Mouse (Mus musculus) erythroblast, embryonic 14.5 days (primary cell): Measurements from ENCODE around the gene Slc22a7. TPM values are rescaled to one million over a fixed set of nuclear protein-coding genes. Genes with fewer than 3 reads are reported as not detected.

Experiments
- H3K27me3 ChIP-seq: 2 replicates; pipeline ENCODE4 v1.6.1; 2012; ENCODE audit warnings: inconsistent platforms; ENCODE audit not compliant: control insufficient read depth
- H3K36me3 ChIP-seq: 2 replicates; pipeline ENCODE4 v1.6.1; 2012; ENCODE audit warnings: mild to moderate bottlenecking, inconsistent platforms; ENCODE audit not compliant: control insufficient read depth
- H3K4me1 ChIP-seq: 2 replicates; pipeline ENCODE4 v1.6.1; 2012; ENCODE audit warnings: inconsistent platforms; ENCODE audit not compliant: control insufficient read depth
- H3K4me3 ChIP-seq: replicated peaks from 2 replicates; pipeline ENCODE3; 2012; ENCODE audit warnings: moderate library complexity, mild to moderate bottlenecking, inconsistent platforms
- H3K9me3 ChIP-seq: 2 replicates; pipeline ENCODE4 v1.6.1; 2012; ENCODE audit warnings: low read length, inconsistent platforms, mixed read lengths; ENCODE audit not compliant: control insufficient read depth
- GATA1 ChIP-seq: IDR thresholded peaks from 2 replicates; pipeline ENCODE4 v1.6.1; 2012; ENCODE audit warnings: low read length, inconsistent platforms, mixed read lengths
- TAL1 ChIP-seq: IDR thresholded peaks from 3 replicates; pipeline ENCODE4 v1.6.1; 2012; ENCODE audit warnings: low read length, inconsistent platforms, mixed read lengths
- polyA plus RNA-seq: library from polyadenylated mRNA; stranded (reverse); fragments of >175 nt; gene quantifications from 2 replicates; pipeline ENCODE4 v1.2.3, GENCODE M21; 2012

Slc22a7 gene
- not detected in 2 replicates for polyA plus RNA-seq

- TF ChIP-seq TAL1 (no peak), GATA1 (no peak)
- Histone ChIP-seq H3K27me3 (peaks cover 19% of the 10 kb centered on the region), H3K9me3 (no peaks in the 10 kb centered on the region)
These were observed at the start of gene Slc22a7 for GRCm38 (mm10) chr17:46438298-46438873. TSS of gene Slc22a7 (minus strand) at chr17:46438457.

GRCm38 (mm10) chr17:46487431-46487830 is 49.2 kb upstream of the Slc22a7 start, which contains the start of gene Ttbk1:
TSS of gene Ttbk1 (minus strand) at chr17:46487675.
- no peak within 1 kb of the TSS for H3K4me3 ChIP-seq
- peaks cover 74% of the 10 kb centered on the region for H3K27me3 ChIP-seq
- H3K36me3 ChIP-seq: no peaks in the 10 kb centered on the region
- H3K4me1 ChIP-seq: no peaks in the 10 kb centered on the region
- H3K9me3 ChIP-seq: peaks cover 3% of the 10 kb centered on the region; the same call in 1 of the 2 replicates
- TF ChIP-seq TAL1 (no peak), GATA1 (no peak)

More at GRCm38 (mm10) chr17:46438298-46438873, at the start of gene Slc22a7:
- no peak within 1 kb of the TSS for H3K4me3 ChIP-seq
- H3K4me1 ChIP-seq: no peaks in the 10 kb centered on the region
- no peaks in the 10 kb centered on the region for H3K36me3 ChIP-seq

- H3K27me3 ChIP-seq: peaks cover 74% of the 10 kb centered on the region
- no peaks in the 10 kb centered on the region for H3K4me1 ChIP-seq
- no peak overlapping the region for H3K4me3 ChIP-seq
- TF ChIP-seq GATA1 (no peak), TAL1 (no peak)
- peaks cover 3% of the 10 kb centered on the region; the same call in 1 of the 2 replicates for H3K9me3 ChIP-seq
- H3K36me3 ChIP-seq: no peaks in the 10 kb centered on the region
These were observed 48.7 kb upstream of the Slc22a7 start for GRCm38 (mm10) chr17:46486995-46487394.

GRCm38 (mm10) chr17:46484461-46484875 is 46.2 kb upstream of the Slc22a7 start:
- H3K27me3 ChIP-seq: peaks cover 71% of the 10 kb centered on the region
- no peak overlapping the region for H3K4me3 ChIP-seq
- H3K36me3 ChIP-seq: no peaks in the 10 kb centered on the region
- TF ChIP-seq TAL1 (no peak), GATA1 (no peak)
- H3K4me1 ChIP-seq: no peaks in the 10 kb centered on the region
- H3K9me3 ChIP-seq: peaks cover 3% of the 10 kb centered on the region; the same call in 1 of the 2 replicates

GRCm38 (mm10) chr17:46484021-46484431 is 45.8 kb upstream of the Slc22a7 start:
- TF ChIP-seq GATA1 (no peak), TAL1 (no peak)
- peaks cover 3% of the 10 kb centered on the region; the same call in 1 of the 2 replicates for H3K9me3 ChIP-seq
- peaks cover 68% of the 10 kb centered on the region for H3K27me3 ChIP-seq

GRCm38 (mm10) chr17:46483561-46484001 is 45.3 kb upstream of the Slc22a7 start:
- Histone ChIP-seq H3K4me3 (no peak overlapping the region), H3K9me3 (peaks cover 3% of the 10 kb centered on the region; the same call in 1 of the 2 replicates), H3K4me1 (no peaks in the 10 kb centered on the region), H3K27me3 (peaks cover 64% of the 10 kb centered on the region), H3K36me3 (no peaks in the 10 kb centered on the region)
- TF ChIP-seq TAL1 (no peak), GATA1 (no peak)

More at GRCm38 (mm10) chr17:46484021-46484431, 45.8 kb upstream of the Slc22a7 start:
- Histone ChIP-seq H3K4me1 (no peaks in the 10 kb centered on the region), H3K4me3 (no peak overlapping the region), H3K36me3 (no peaks in the 10 kb centered on the region)

GRCm38 (mm10) chr17:46477286-46477685 is 39.0 kb upstream of the Slc22a7 start:
- Histone ChIP-seq H3K27me3 (peaks cover 3% of the 10 kb centered on the region; the same call in 1 of the 2 replicates), H3K4me3 (no peak overlapping the region), H3K4me1 (no peaks in the 10 kb centered on the region), H3K9me3 (no peaks in the 10 kb centered on the region), H3K36me3 (no peaks in the 10 kb centered on the region)
- no peak for TF ChIP-seq GATA1
- no peak for TF ChIP-seq TAL1

GRCm38 (mm10) chr17:46476601-46477000 is 38.3 kb upstream of the Slc22a7 start:
- H3K4me3 ChIP-seq: no peak overlapping the region
- TF ChIP-seq GATA1 (no peak), TAL1 (no peak)
- H3K36me3 ChIP-seq: no peaks in the 10 kb centered on the region
- H3K27me3 ChIP-seq: peaks cover 3% of the 10 kb centered on the region; the same call in 1 of the 2 replicates
- no peaks in the 10 kb centered on the region for H3K4me1 ChIP-seq
- no peaks in the 10 kb centered on the region for H3K9me3 ChIP-seq

- Histone ChIP-seq H3K9me3 (no peaks in the 10 kb centered on the region), H3K36me3 (no peaks in the 10 kb centered on the region), H3K27me3 (no peaks in the 10 kb centered on the region), H3K4me1 (no peaks in the 10 kb centered on the region), H3K4me3 (no peak overlapping the region)
- no peak for TF ChIP-seq TAL1
These were observed 29.6 kb upstream of the Slc22a7 start for GRCm38 (mm10) chr17:46467830-46468229.
